Comparison of ENCODE assay signal across 1 mouse cellular context in genomic region chr13:120320183-120320582, GRCm38 (mm10).
TF ChIP-seq lines count a peak whose summit lies in the region.

No protein-coding gene starts in this region.

TF ChIP-seq in CH12.LX, 34 proteins besides CTCF, POLR2A, EP300 and RAD21 (continued from another document):
- TF ChIP-seq USF1 (IDR thresholded peaks at IDR 0.05; ENCODE audit: low read depth, low read length): no peak
- no peak for TF ChIP-seq CHD1 (IDR thresholded peaks at IDR 0.05; ENCODE audit: low read depth, low read length)
